Mouse (Mus musculus): ENCODE measurements around the gene Metap1. TPM values are rescaled to one million over a fixed set of nuclear protein-coding genes. Genes with fewer than 3 reads are reported as not detected.

The Metap1 gene
- polyA plus RNA-seq, 1 experiment from 2014 or later, result 66.2 TPM

DNA sequence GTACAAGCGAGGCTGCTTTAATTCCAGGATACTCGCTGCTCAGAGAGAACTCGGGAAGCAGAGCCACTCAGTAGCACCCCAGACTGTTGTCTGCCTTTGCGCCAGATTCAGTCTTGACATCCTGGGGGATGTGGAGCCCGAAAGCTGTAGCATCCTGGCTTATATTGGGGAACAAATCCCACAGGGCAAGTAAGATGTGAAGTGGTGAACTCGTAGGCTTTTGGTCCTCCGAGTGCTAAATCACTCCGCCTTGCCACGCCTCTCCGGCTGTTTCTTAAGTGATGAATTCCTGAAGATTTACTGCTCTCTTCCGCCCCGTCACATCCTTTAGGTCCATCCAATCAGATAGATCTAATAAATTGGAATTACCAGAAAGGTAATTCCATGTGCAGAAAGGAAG, 23.9 kb upstream of the Metap1 start:
- no peaks in the 10 kb centered on the region for H3K36me3 ChIP-seq (ENCODE audit: control insufficient read depth, insufficient read depth, low read length)
- H3K27me3 ChIP-seq (ENCODE audit: control insufficient read depth, insufficient read depth, low read length), result no peaks in the 10 kb centered on the region
- no peak for ATAC-seq (ENCODE audit: insufficient number of reproducible peaks, insufficient read depth, low FRiP score, low read depth)
- H3K4me3 ChIP-seq (ENCODE audit: low read depth, low read length), result no peak overlapping the region
- H3K4me2 ChIP-seq (replicated peaks; ENCODE audit: low read depth, low read length), result no peak overlapping the region
- WGBS, result 54% methylated on average over 12 of the region's 12 CpGs
- H3K27ac ChIP-seq (ENCODE audit: low read length), result no peak overlapping the region
- no peak overlapping the region for H3K9ac ChIP-seq (replicated peaks; ENCODE audit: low read depth, low read length)
- H3K4me1 ChIP-seq (ENCODE audit: control insufficient read depth, insufficient read depth, low read length), result no peaks in the 10 kb centered on the region
- no peaks in the 10 kb centered on the region for H3K9me3 ChIP-seq (ENCODE audit: control insufficient read depth, low read depth, low read length)

DNA sequence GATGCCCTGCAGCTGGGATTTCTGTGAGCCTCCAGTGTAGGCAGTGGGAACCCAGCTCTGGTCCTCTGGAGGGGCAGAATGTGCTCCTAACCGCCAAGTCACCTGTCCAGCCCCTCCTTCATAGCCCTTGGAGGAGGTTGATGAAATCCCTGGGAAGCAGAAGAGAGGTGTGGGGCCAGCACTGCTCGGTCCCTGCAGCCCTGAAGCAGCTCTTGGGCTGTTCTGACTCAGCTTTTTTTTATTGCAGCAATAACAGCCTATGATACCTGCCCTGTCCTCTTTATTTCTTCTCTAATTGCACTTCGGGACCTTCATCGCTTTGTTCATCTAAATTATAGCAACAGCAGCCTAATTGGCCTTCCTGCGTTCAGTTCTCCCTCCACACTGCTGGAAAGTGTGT, 21.2 kb upstream of the Metap1 start:
- Histone ChIP-seq H3K27ac (ENCODE audit: low read length) (no peak overlapping the region), H3K4me2 (replicated peaks; ENCODE audit: low read depth, low read length) (no peak overlapping the region), H3K4me1 (ENCODE audit: control insufficient read depth, insufficient read depth, low read length) (no peaks in the 10 kb centered on the region), H3K9me3 (ENCODE audit: control insufficient read depth, low read depth, low read length) (no peaks in the 10 kb centered on the region), H3K36me3 (ENCODE audit: control insufficient read depth, insufficient read depth, low read length) (no peaks in the 10 kb centered on the region), H3K4me3 (ENCODE audit: low read depth, low read length) (no peak overlapping the region), H3K9ac (replicated peaks; ENCODE audit: low read depth, low read length) (no peak overlapping the region), H3K27me3 (ENCODE audit: control insufficient read depth, insufficient read depth, low read length) (no peaks in the 10 kb centered on the region)
- ATAC-seq (ENCODE audit: insufficient number of reproducible peaks, insufficient read depth, low FRiP score, low read depth), result no peak
- 82% methylated on average over 5 of the region's 5 CpGs for WGBS

DNA sequence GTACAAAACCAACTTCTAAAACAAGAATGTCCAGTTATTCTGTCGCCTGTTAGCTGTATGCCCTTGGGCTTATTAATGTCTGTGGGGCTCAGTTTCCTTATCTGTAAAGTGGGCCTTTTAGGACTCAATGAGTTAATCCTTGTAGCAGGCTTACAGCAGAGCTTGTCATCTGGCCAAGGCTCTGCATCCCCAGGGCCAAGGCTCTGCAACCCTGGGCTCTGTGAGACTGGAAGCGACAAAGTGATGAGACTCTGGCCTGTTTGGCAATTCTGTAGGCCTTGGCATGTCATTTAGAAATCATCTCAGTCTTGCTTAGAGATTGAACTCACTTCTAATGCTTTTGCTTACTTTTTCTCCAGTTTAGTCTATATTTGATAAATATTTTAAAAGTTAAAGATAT, 20.3 kb upstream of the Metap1 start:
- no peaks in the 10 kb centered on the region for H3K9me3 ChIP-seq (ENCODE audit: control insufficient read depth, low read depth, low read length)
- H3K9ac ChIP-seq (replicated peaks; ENCODE audit: low read depth, low read length), result no peak overlapping the region
- no peaks in the 10 kb centered on the region for H3K4me1 ChIP-seq (ENCODE audit: control insufficient read depth, insufficient read depth, low read length)
- WGBS, result 86% methylated on average over 2 of the region's 2 CpGs
- H3K4me2 ChIP-seq (replicated peaks; ENCODE audit: low read depth, low read length), result no peak overlapping the region
- no peak overlapping the region for H3K4me3 ChIP-seq (ENCODE audit: low read depth, low read length)
- no peak overlapping the region for H3K27ac ChIP-seq (ENCODE audit: low read length)
- H3K27me3 ChIP-seq (ENCODE audit: control insufficient read depth, insufficient read depth, low read length), result no peaks in the 10 kb centered on the region
- ATAC-seq (ENCODE audit: insufficient number of reproducible peaks, insufficient read depth, low FRiP score, low read depth), result no peak
- no peaks in the 10 kb centered on the region for H3K36me3 ChIP-seq (ENCODE audit: control insufficient read depth, insufficient read depth, low read length)

- Histone ChIP-seq H3K4me2 (replicated peaks; ENCODE audit: low read depth, low read length) (no peak overlapping the region), H3K4me1 (ENCODE audit: control insufficient read depth, insufficient read depth, low read length) (no peaks in the 10 kb centered on the region), H3K4me3 (ENCODE audit: low read depth, low read length) (no peak overlapping the region), H3K27me3 (ENCODE audit: control insufficient read depth, insufficient read depth, low read length) (no peaks in the 10 kb centered on the region), H3K9me3 (ENCODE audit: control insufficient read depth, low read depth, low read length) (no peaks in the 10 kb centered on the region), H3K9ac (replicated peaks; ENCODE audit: low read depth, low read length) (no peak overlapping the region), H3K27ac (ENCODE audit: low read length) (no peak overlapping the region), H3K36me3 (ENCODE audit: control insufficient read depth, insufficient read depth, low read length) (no peaks in the 10 kb centered on the region)
- ATAC-seq (ENCODE audit: insufficient number of reproducible peaks, insufficient read depth, low FRiP score, low read depth), result no peak
- 49% methylated on average over 6 of the region's 6 CpGs for WGBS
These were observed 17.4 kb upstream of the Metap1 start for GRCm38 (mm10) chr3:138506749-138507148.

GRCm38 (mm10) chr3:138503754-138504153, 14.4 kb upstream of the Metap1 start:
- Histone ChIP-seq H3K9ac (replicated peaks; ENCODE audit: low read depth, low read length) (no peak overlapping the region), H3K4me1 (ENCODE audit: control insufficient read depth, insufficient read depth, low read length) (no peaks in the 10 kb centered on the region), H3K9me3 (ENCODE audit: control insufficient read depth, low read depth, low read length) (no peaks in the 10 kb centered on the region), H3K27me3 (ENCODE audit: control insufficient read depth, insufficient read depth, low read length) (no peaks in the 10 kb centered on the region), H3K4me3 (ENCODE audit: low read depth, low read length) (no peak overlapping the region), H3K36me3 (ENCODE audit: control insufficient read depth, insufficient read depth, low read length) (no peaks in the 10 kb centered on the region), H3K27ac (ENCODE audit: low read length) (no peak overlapping the region), H3K4me2 (replicated peaks; ENCODE audit: low read depth, low read length) (no peak overlapping the region)
- WGBS, result 88% methylated on average over 11 of the region's 11 CpGs
- no peak for ATAC-seq (ENCODE audit: insufficient number of reproducible peaks, insufficient read depth, low FRiP score, low read depth)

GRCm38 (mm10) chr3:138499854-138500740, 10.8 kb upstream of the Metap1 start:
- WGBS, result 74% methylated on average over 15 of the region's 15 CpGs
- Histone ChIP-seq H3K36me3 (ENCODE audit: control insufficient read depth, insufficient read depth, low read length) (no peaks in the 10 kb centered on the region), H3K27me3 (ENCODE audit: control insufficient read depth, insufficient read depth, low read length) (no peaks in the 10 kb centered on the region), H3K4me3 (ENCODE audit: low read depth, low read length) (no peak overlapping the region), H3K27ac (ENCODE audit: low read length) (no peak overlapping the region), H3K4me1 (ENCODE audit: control insufficient read depth, insufficient read depth, low read length) (no peaks in the 10 kb centered on the region), H3K4me2 (replicated peaks; ENCODE audit: low read depth, low read length) (no peak overlapping the region), H3K9ac (replicated peaks; ENCODE audit: low read depth, low read length) (no peak overlapping the region), H3K9me3 (ENCODE audit: control insufficient read depth, low read depth, low read length) (no peaks in the 10 kb centered on the region)
- ATAC-seq (ENCODE audit: insufficient number of reproducible peaks, insufficient read depth, low FRiP score, low read depth), result no peak

DNA sequence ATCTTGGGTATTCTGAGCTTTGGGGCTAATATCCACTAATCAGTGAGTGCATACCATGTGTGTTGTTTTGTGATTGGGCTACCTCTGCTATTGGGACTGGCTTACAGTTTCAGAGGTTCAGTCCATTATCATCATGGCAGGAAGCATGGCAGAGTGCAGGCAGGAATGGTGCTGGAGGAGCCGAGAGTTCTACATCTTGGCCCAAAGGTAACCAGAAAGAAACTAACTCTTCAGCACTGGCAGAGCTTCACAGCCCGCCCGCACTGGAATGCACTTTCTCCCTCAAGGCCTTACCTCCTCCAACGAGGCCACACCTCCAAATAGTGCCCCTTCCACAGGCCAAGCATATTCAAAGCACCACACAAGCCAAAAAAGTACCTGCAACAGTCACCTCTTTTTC, 9.4 kb upstream of the Metap1 start:
- H3K4me1 ChIP-seq (ENCODE audit: control insufficient read depth, insufficient read depth, low read length), result no peaks in the 10 kb centered on the region
- no peaks in the 10 kb centered on the region for H3K9me3 ChIP-seq (ENCODE audit: control insufficient read depth, low read depth, low read length)
- H3K4me2 ChIP-seq (replicated peaks; ENCODE audit: low read depth, low read length), result no peak overlapping the region
- no peak overlapping the region for H3K9ac ChIP-seq (replicated peaks; ENCODE audit: low read depth, low read length)
- H3K36me3 ChIP-seq (ENCODE audit: control insufficient read depth, insufficient read depth, low read length), result no peaks in the 10 kb centered on the region
- no peak overlapping the region for H3K4me3 ChIP-seq (ENCODE audit: low read depth, low read length)
- 58% methylated on average over 4 of the region's 4 CpGs for WGBS
- H3K27me3 ChIP-seq (ENCODE audit: control insufficient read depth, insufficient read depth, low read length), result no peaks in the 10 kb centered on the region
- no peak for ATAC-seq (ENCODE audit: insufficient number of reproducible peaks, insufficient read depth, low FRiP score, low read depth)
- no peak overlapping the region for H3K27ac ChIP-seq (ENCODE audit: low read length)

GRCm38 (mm10) chr3:138495166-138496145, 6.1 kb upstream of the Metap1 start:
- Histone ChIP-seq H3K4me1 (ENCODE audit: control insufficient read depth, insufficient read depth, low read length) (no peaks in the 10 kb centered on the region), H3K4me2 (replicated peaks; ENCODE audit: low read depth, low read length) (no peak overlapping the region), H3K4me3 (ENCODE audit: low read depth, low read length) (no peak overlapping the region), H3K27me3 (ENCODE audit: control insufficient read depth, insufficient read depth, low read length) (no peaks in the 10 kb centered on the region), H3K9me3 (ENCODE audit: control insufficient read depth, low read depth, low read length) (no peaks in the 10 kb centered on the region), H3K9ac (replicated peaks; ENCODE audit: low read depth, low read length) (no peak overlapping the region), H3K36me3 (ENCODE audit: control insufficient read depth, insufficient read depth, low read length) (no peaks in the 10 kb centered on the region), H3K27ac (ENCODE audit: low read length) (no peak overlapping the region)
- no peak for ATAC-seq (ENCODE audit: insufficient number of reproducible peaks, insufficient read depth, low FRiP score, low read depth)
- WGBS, result 83% methylated on average over 11 of the region's 11 CpGs
